Mouse (Mus musculus) liver, embryonic 12.5 days (tissue): ENCODE measurements around the gene Tln2. TPM values are rescaled to one million over a fixed set of nuclear protein-coding genes. Genes with fewer than 3 reads are reported as not detected.

ENCODE experiments used
- ATAC-seq: fragments of 200-750 bp; cut with Nextera tagmentation; 2 replicates; pipeline ENCODE4 v1.8.0; 2017; ENCODE audit warnings: moderate number of reproducible peaks, mild to moderate bottlenecking, moderate library complexity
- H3K27ac ChIP-seq: fragments of 300-500 bp; sonication (generic); 2 replicates; pipeline ENCODE4 v1.5.1; 2016; ENCODE audit warnings: mild to moderate bottlenecking
- H3K27me3 ChIP-seq: fragments of 300-500 bp; sonication (generic); replicated peaks from 2 replicates; pipeline ENCODE4 v1.6.1; 2016; ENCODE audit warnings: mild to moderate bottlenecking, moderate library complexity
- H3K36me3 ChIP-seq: fragments of 300-500 bp; sonication (generic); 2 replicates; pipeline ENCODE4 v1.6.1; 2016; ENCODE audit warnings: mild to moderate bottlenecking, moderate library complexity
- H3K4me1 ChIP-seq: fragments of 300-500 bp; sonication (generic); 2 replicates; pipeline ENCODE4 v1.6.1; 2016
- H3K4me2 ChIP-seq: fragments of 300-500 bp; sonication (generic); 2 replicates; pipeline ENCODE4 v1.6.1; 2016; ENCODE audit warnings: mild to moderate bottlenecking, moderate library complexity
- H3K4me3 ChIP-seq: fragments of 300-500 bp; sonication (generic); 2 replicates; pipeline ENCODE4 v1.5.1; 2016; ENCODE audit warnings: mild to moderate bottlenecking, moderate library complexity
- H3K9ac ChIP-seq: fragments of 300-500 bp; sonication (generic); 2 replicates; pipeline ENCODE4 v1.6.1; 2016; ENCODE audit warnings: mild to moderate bottlenecking, moderate library complexity
- H3K9me3 ChIP-seq: fragments of 300-500 bp; sonication (generic); replicated peaks from 2 replicates; pipeline ENCODE4 v1.6.1; 2016; ENCODE audit warnings: mild to moderate bottlenecking, moderate library complexity
- WGBS: fragments of 180-500 bp; shearing (Covaris S2); methylation state at CpG from one replicate; pipeline ENCODE4 v1.1.7; 2016; ENCODE audit not compliant: insufficient replicate concordance; 5-methylcytosine and 5-hydroxymethylcytosine counted together
- polyA plus RNA-seq: library from polyadenylated mRNA; unstranded; fragments of >200 nt; fragmentation: Nextera tagmentation; extraction: Ambion mirVana; gene quantifications from 2 replicates; pipeline ENCODE4 v1.2.1, GENCODE M21; 2016

The Tln2 gene
- polyA plus RNA-seq, 1 experiment from 2014 or later = 5.0 TPM

DNA sequence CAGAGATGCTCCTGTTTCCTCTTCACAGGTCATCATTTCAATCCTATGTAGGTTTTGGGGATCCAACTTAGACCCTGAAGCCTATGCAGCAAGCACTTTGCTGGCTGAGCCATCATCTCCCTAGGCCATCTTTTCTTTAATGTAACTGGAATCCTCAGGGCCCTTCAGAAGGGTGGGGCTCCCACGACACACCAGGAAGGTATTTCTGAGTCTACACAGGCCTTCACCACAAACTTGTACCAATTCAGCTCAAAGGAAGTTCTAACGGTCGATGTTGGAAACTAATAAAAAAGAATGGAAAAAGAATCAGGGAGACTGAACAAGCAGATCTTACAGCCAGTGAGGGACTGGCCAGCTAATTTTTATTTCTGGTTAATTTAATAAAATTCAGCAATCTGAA, 163.1 kb downstream of the Tln2 start:
- H3K4me2 ChIP-seq = no peak overlapping the region
- no peak overlapping the region for H3K27ac ChIP-seq
- ATAC-seq = no peak

DNA sequence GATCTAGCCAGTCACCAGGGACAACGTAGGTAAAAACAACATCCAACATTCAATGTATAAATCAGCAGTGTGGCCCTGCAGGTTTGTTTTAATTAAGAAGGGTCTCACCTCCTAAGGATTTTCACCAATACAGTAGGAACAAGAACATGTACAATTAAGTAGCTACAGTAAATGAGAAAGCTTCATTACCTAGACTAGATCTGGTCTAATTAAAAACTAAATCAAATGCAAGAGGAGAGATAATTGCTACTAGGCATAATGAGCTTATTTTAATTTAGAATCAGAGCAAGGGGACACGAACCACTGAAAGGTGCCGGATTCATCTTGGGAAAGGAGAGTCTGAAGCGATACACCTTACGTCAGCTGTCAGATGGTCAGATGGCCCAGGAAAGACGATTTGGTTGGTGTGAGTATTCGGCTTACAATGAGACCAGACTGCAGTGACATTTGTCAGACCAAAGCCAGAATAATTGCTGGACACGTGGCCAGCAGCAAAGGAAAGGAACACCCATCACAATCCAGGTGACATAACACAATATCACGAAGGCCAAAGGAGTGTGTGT, 175.4 kb downstream of the Tln2 start:
- H3K9me3 ChIP-seq = no peaks in the 10 kb centered on the region
- no peaks in the 10 kb centered on the region for H3K4me1 ChIP-seq
- H3K27ac ChIP-seq = no peak overlapping the region
- no peak overlapping the region for H3K4me2 ChIP-seq
- no peak overlapping the region for H3K4me3 ChIP-seq
- no peak for ATAC-seq
- H3K27me3 ChIP-seq = no peaks in the 10 kb centered on the region
- 69% methylated on average over 9 of the region's 9 CpGs for WGBS
- H3K9ac ChIP-seq = no peak overlapping the region
- H3K36me3 ChIP-seq = no peaks in the 10 kb centered on the region

More for the DNA sequence above, 163.1 kb downstream of the Tln2 start:
- no peak overlapping the region for H3K9ac ChIP-seq
- H3K4me1 ChIP-seq = no peaks in the 10 kb centered on the region
- H3K27me3 ChIP-seq = no peaks in the 10 kb centered on the region
- no peak overlapping the region for H3K4me3 ChIP-seq
- WGBS = 59% methylated on average over 3 of the region's 3 CpGs
- H3K9me3 ChIP-seq = no peaks in the 10 kb centered on the region
- H3K36me3 ChIP-seq = no peaks in the 10 kb centered on the region

DNA sequence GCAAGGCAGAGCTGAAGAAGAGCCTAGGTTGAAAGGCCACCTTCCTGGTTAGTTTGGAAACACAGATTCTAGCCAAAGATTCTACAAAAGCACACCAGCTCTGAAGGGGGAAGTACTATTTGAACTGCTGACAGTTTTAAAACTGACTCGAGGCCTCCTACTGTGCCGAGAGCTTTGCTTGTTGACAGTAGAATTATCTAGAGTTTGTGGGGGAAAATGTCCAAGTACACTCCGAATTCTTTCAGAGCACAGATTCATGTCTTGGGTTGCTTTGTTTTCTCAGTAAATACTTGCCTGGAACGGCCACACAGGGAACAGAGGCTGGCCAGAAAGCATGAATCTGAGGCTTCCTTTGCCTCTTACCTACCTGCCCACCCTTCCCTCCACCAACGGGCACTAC, 179.4 kb downstream of the Tln2 start:
- Histone ChIP-seq H3K27me3 (no peaks in the 10 kb centered on the region), H3K9ac (no peak overlapping the region), H3K36me3 (no peaks in the 10 kb centered on the region), H3K4me3 (no peak overlapping the region), H3K4me2 (no peak overlapping the region), H3K27ac (no peak overlapping the region), H3K9me3 (no peaks in the 10 kb centered on the region), H3K4me1 (no peaks in the 10 kb centered on the region)
- ATAC-seq = no peak
- 50% methylated on average over 5 of the region's 5 CpGs for whole genome bisulfite sequencing

DNA sequence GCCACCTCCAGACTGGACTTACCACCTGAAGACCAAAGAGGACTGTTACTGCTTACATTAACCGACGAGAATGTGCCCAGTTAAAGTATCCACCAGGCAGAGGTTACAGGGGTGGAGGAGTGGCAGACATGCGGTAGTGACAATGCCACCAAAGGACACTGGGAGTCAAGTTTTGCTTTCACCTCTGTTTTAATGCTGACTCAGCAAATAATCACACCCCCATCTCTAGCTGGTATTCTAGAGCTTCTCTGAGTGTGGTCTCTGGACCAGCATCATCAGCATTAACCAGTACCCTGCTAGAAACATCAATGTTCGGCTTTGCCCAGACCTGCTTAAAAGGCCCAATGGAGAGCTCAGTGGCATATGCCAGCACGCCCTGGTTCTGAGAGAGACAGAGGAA, 180.7 kb downstream of the Tln2 start:
- H3K27ac ChIP-seq = no peak overlapping the region

DNA sequence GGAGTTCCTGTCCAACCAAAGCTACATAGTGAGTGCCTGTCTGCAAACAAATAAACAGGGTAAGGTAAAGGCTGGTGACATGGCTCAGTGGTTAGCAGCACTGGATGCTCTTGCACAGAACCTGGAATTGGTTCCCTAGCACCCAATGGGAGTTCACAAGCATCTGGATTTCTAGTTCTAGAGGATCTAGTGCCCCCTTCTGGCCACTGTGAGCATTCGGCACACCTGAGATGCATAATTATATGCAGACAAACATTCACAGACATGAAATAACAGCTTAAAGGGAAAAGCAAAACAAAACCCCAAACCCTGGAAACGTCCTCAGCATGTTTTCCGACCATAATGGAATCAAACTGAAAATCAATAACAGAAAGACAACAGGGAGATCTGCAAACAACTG, 191.4 kb downstream of the Tln2 start:
- Histone ChIP-seq H3K4me1 (no peaks in the 10 kb centered on the region), H3K36me3 (no peaks in the 10 kb centered on the region), H3K9ac (no peak overlapping the region), H3K9me3 (no peaks in the 10 kb centered on the region), H3K4me2 (no peak overlapping the region), H3K27ac (no peak overlapping the region), H3K4me3 (no peak overlapping the region), H3K27me3 (no peaks in the 10 kb centered on the region)
- WGBS = 66% methylated on average over 3 of the region's 3 CpGs
- ATAC-seq = no peak

More for the DNA sequence above, 180.7 kb downstream of the Tln2 start:
- no peak overlapping the region for H3K9ac ChIP-seq
- no peaks in the 10 kb centered on the region for H3K9me3 ChIP-seq
- no peaks in the 10 kb centered on the region for H3K27me3 ChIP-seq
- 72% methylated on average over 5 of the region's 5 CpGs for WGBS
- ATAC-seq = no peak
- H3K4me3 ChIP-seq = no peak overlapping the region
- H3K4me2 ChIP-seq = no peak overlapping the region
- no peaks in the 10 kb centered on the region for H3K36me3 ChIP-seq
- no peaks in the 10 kb centered on the region for H3K4me1 ChIP-seq

DNA sequence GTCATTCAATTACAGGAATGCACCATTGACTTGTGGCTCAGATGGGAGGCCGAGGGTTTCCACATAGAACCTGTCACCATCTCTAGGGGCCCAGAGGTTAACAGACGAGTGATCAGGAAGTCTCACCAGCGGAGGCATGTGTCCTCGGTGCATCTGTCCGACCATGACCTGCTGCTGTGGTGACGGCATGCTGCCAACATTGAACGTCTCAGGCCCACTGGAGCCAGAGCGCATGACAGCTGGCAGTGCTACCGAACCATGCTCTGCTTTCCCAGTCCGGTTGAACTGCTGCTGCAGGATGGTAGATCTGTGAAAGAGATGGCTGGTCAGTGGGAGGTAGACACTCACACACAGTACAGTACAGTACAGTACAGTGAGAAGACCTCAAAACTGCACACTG, 197.0 kb downstream of the Tln2 start:
- Histone ChIP-seq H3K27ac (no peak overlapping the region), H3K4me1 (no peaks in the 10 kb centered on the region), H3K36me3 (0 out of 2 replicates have a peak, but pooled peaks cover 4% of the 10 kb centered on the region), H3K9me3 (no peaks in the 10 kb centered on the region), H3K9ac (no peak overlapping the region), H3K4me3 (no peak overlapping the region), H3K27me3 (no peaks in the 10 kb centered on the region), H3K4me2 (no peak overlapping the region)
- WGBS = 76% methylated on average over 10 of the region's 10 CpGs
- ATAC-seq = no peak

DNA sequence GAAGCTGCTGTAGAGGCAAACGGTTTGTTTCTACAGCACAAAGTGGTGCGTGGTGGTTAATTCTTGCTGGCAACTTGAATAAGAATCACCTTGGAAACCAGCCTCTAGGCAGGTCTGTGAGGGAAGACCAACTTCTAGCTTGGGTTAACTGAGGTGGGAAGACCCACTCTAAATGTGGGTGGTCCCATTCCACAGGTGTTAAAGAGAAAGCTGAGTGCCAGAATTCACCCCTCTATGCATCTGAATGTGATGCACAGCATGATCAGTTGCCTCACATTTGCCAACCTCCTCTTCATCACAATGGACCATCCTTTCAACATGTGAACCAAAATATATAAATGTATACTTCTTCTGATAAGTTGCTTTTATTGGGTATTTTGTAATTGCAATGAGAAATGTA, 197.4 kb downstream of the Tln2 start:
- Histone ChIP-seq H3K27me3 (no peaks in the 10 kb centered on the region), H3K36me3 (0 out of 2 replicates have a peak, but pooled peaks cover 4% of the 10 kb centered on the region), H3K4me1 (no peaks in the 10 kb centered on the region), H3K4me2 (no peak overlapping the region), H3K4me3 (no peak overlapping the region), H3K9ac (no peak overlapping the region), H3K9me3 (no peaks in the 10 kb centered on the region), H3K27ac (no peak overlapping the region)
- WGBS = 67% methylated on average over 2 of the region's 2 CpGs
- ATAC-seq = no peak

DNA sequence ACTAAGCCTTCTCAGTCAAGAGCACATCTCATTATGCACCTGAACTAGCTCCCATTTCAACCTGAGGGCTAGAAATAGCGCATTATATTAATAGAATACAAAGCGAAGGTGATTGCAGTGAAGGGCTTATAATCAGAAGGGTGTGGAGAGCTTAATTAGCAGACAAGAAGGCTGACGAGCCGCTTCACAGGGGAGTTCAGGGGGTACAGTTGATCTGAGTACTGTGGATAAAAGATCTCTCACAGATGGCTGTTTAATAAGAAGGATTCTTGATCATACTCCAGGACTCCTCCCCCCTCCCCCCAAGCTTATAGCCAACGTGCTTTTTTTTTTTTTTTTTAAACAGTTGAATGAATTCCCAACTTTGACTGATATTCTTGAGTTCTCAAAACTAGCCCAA, 198.0 kb downstream of the Tln2 start:
- no peak overlapping the region for H3K9ac ChIP-seq
- H3K9me3 ChIP-seq = no peaks in the 10 kb centered on the region
- no peak overlapping the region for H3K27ac ChIP-seq
- 0 out of 2 replicates have a peak, but pooled peaks cover 4% of the 10 kb centered on the region for H3K36me3 ChIP-seq
- no peaks in the 10 kb centered on the region for H3K27me3 ChIP-seq
- H3K4me3 ChIP-seq = no peak overlapping the region
- 73% methylated on average over 5 of the region's 5 CpGs for WGBS
- H3K4me1 ChIP-seq = no peaks in the 10 kb centered on the region
- no peak overlapping the region for H3K4me2 ChIP-seq
- ATAC-seq = no peak

DNA sequence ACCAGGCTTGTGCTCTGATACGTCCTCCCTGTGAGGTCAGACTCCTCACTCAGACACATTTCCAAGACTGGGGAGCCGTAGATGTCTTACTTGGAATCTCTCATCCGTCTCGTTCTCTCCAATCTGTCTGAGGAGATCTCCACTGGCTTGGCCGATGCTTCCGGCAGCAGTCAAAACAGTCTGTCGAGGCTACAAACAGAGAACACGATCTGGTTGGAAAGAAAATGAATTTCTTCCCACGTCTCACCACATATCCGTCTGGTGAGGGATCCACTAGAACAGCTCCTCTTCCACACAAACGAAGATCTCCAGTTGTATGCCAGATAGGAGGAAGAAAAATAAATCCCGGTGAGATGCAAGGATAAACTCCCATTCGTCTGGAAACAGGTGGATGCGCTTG, 205.1 kb downstream of the Tln2 start:
- Histone ChIP-seq H3K27ac (no peak overlapping the region), H3K4me3 (no peak overlapping the region), H3K36me3 (no peaks in the 10 kb centered on the region), H3K27me3 (no peaks in the 10 kb centered on the region), H3K9me3 (no peaks in the 10 kb centered on the region), H3K4me2 (no peak overlapping the region), H3K9ac (no peak overlapping the region), H3K4me1 (no peaks in the 10 kb centered on the region)
- ATAC-seq = no peak
- WGBS = 76% methylated on average over 14 of the region's 14 CpGs

DNA sequence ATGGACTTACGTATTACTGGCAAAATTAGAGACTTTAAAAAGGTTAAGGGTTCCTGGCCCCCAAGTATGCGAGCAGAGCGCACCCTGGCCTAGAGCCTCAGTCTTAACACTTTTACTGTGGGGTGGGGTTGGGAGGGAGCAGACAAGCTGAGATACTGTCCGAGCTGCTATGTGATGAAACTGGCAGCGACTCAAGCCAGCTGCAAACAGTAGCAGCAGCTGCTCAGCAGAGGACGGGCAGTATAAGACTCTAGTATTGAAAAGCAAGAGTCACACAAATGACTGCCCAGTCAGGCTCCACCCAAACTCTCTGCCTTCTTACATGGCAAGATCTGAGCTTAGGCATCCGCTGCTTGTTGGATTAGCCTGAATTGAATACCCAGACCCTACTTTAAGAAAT, 206.1 kb downstream of the Tln2 start:
- 71% methylated on average over 7 of the region's 7 CpGs for WGBS
- no peaks in the 10 kb centered on the region for H3K9me3 ChIP-seq
- H3K4me3 ChIP-seq = no peak overlapping the region
- no peak overlapping the region for H3K27ac ChIP-seq
- no peaks in the 10 kb centered on the region for H3K36me3 ChIP-seq
- H3K9ac ChIP-seq = no peak overlapping the region
- H3K4me2 ChIP-seq = no peak overlapping the region
- H3K27me3 ChIP-seq = no peaks in the 10 kb centered on the region
- H3K4me1 ChIP-seq = no peaks in the 10 kb centered on the region
- ATAC-seq = no peak

DNA sequence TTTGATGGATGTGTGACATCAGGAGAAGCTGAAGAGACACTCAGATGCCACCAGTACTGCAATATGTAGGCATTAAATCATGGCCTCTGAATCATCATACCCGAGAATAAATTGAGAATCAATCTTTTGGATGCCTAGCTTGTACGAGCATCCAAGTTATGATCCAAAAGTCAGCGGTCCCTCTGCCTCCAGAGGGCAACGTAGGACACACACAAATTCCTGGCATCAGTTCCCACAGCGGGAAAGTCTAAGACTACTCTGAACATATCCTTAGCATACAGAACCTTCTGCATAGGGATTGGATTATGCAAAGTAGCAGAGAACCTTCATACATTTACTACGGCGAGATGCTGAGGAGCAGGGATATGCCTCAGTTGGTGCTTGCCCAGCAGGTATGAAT, 210.5 kb downstream of the Tln2 start:
- H3K9ac ChIP-seq = no peak overlapping the region
- H3K27me3 ChIP-seq = no peaks in the 10 kb centered on the region
- 66% methylated on average over 7 of the region's 7 CpGs for WGBS
- H3K4me3 ChIP-seq = no peak overlapping the region
- no peaks in the 10 kb centered on the region for H3K36me3 ChIP-seq
- no peaks in the 10 kb centered on the region for H3K9me3 ChIP-seq
- no peak overlapping the region for H3K27ac ChIP-seq
- H3K4me1 ChIP-seq = no peaks in the 10 kb centered on the region
- ATAC-seq = no peak
- no peak overlapping the region for H3K4me2 ChIP-seq

DNA sequence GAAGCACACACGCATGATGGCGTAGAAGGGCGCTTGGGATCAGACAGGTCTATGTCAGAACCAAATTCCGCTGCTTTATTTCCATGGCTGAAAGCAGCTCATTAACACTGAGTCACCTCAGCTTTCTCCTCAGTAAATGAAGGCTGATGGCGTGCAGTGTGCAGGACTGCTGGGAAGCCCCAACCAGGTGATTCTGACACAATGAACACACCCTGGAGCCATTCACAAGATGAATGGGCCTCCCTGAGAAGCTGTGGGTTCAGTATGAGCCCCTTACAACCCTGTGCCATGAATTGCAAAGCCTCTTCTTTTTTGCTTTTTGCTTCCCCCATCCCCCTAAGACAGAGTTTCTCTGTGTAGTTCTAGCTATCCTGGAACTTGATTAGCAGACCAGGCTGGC, 212.3 kb downstream of the Tln2 start:
- no peaks in the 10 kb centered on the region for H3K4me1 ChIP-seq
- H3K27me3 ChIP-seq = no peaks in the 10 kb centered on the region
- H3K4me3 ChIP-seq = no peak overlapping the region
- no peak overlapping the region for H3K27ac ChIP-seq
- H3K9ac ChIP-seq = no peak overlapping the region
- ATAC-seq = no peak
- 83% methylated on average over 5 of the region's 5 CpGs for WGBS
- H3K4me2 ChIP-seq = no peak overlapping the region
- no peaks in the 10 kb centered on the region for H3K9me3 ChIP-seq
- 0 out of 2 replicates have a peak, but pooled peaks cover 3% of the 10 kb centered on the region for H3K36me3 ChIP-seq

DNA sequence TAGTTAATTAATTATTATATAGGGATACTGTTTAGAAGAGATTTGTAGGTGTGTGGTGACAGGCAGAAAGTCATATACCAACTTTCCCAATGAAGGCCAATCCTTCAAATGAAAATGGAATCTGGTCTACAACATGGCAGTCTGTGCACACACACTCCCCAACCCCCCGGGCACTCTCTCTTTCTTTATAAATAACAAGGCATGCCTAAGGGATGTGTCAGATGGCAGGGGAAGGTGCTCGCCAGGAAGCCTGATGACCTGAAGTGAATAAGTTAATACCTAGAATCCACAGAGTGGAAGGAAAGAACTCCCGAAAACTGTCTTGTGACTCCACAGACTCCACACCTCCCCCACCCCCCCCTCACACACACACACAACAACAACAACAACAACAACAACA, 228.2 kb downstream of the Tln2 start:
- no peak for ATAC-seq
- Histone ChIP-seq H3K9me3 (no peaks in the 10 kb centered on the region), H3K9ac (no peak overlapping the region), H3K36me3 (no peaks in the 10 kb centered on the region; the same call in 1 of the 2 replicates), H3K27ac (no peak overlapping the region), H3K4me3 (no peak overlapping the region), H3K27me3 (no peaks in the 10 kb centered on the region), H3K4me1 (no peaks in the 10 kb centered on the region), H3K4me2 (no peak overlapping the region)
- 64% methylated on average over 3 of the region's 3 CpGs for WGBS
